Mouse (Mus musculus): Measurements from ENCODE around the gene 4930558K02Rik.

4930558K02Rik gene

DNA sequence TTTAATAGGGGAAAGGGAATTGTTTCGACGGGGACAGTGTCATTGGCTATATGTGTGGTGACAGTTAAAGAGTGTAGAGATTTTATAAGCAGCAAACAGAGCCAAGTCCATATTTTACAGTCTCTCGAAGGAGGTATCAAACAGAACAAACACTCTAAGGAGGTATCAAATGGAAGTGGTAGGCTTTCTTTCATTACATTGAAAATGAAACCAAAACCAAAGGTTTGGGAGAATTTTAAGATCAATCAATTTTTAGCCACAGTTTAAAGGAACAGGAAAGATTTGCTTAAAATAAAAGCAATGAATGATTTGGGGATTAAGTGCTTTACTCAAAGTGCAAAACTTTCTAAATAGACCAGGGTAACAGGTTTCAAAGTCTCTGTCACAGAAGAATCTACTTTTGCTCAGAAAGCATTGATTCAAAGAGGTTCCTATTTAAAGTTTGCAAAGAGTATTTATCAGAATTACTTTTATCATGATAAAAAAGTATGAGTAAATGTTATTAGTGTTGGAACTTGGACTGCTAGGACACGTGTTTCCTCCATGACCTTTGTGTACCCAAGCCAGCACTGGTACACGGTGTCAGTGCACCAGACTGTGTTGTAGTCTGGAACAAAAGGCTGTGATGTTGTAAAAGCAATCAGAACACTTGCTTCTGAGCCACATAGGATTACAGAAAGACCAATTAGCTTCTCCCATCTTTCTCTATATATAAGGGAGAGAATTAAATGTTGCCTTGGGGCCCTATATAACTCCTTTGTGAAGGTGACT lies 28.2 kb downstream of the 4930558K02Rik start:
- DNase-seq (ENCODE audit: low spot score) = no peak

DNA sequence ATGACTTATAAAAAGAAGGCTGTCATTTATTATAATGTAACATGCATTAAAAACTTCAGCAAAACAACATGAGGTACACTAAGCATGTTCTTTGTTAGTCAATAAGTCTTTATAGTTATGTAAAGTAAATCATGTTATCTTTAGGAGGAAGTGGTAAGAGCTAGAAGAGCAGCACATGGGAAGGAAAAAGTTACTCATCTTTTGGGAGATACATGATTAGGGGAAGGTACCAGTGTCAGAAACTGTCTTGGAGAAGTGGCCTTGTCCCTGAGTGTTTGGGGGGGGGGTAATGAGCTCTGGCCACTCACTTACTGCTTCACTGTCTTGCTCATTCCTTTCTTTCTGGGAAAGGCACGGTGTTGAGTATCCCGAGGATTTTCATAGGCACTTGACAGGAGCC lies 37.4 kb downstream of the 4930558K02Rik start:
- no peak for DNase-seq (ENCODE audit: low spot score)

DNA sequence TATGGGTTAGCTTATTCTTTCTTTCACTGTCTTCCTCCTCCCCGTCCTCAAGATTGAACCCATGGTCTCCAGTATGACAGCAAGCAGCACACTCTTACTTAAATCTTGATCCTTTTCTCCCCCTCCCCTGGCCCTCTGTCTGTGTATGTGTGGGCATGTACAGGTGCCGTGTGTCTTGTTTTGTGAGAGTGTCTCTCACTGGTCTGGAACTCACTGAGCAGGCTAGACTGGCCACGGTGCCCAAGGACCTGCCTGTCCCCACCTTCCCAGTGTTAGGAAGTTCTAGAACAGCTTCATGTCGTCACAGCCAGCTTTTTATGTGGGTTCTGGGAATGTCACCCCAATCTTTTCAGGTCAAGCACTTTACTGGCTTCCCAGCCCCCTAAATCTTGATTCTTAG lies 47.1 kb downstream of the 4930558K02Rik start:
- DNase-seq (ENCODE audit: low spot score) = no peak

DNA sequence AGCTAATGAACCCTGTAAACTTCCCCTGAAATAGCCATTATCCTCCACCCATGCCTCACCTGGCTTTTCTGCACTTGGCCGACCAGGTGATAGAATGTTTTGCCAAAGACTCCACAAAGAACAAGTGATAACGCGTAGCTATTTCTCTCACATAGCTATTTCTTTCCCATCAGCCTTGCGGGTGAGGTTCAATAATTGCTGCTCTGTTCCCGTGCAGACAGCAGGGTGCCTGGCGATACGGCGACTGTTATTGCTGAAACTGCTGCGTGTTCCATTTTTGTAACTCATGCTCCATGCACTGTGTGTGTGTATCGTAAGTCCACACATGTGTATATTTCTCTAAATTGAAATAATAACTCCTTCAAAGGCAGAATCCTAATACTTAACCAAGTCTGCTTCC lies 47.6 kb downstream of the 4930558K02Rik start:
- DNase-seq (ENCODE audit: low spot score) = no peak

DNA sequence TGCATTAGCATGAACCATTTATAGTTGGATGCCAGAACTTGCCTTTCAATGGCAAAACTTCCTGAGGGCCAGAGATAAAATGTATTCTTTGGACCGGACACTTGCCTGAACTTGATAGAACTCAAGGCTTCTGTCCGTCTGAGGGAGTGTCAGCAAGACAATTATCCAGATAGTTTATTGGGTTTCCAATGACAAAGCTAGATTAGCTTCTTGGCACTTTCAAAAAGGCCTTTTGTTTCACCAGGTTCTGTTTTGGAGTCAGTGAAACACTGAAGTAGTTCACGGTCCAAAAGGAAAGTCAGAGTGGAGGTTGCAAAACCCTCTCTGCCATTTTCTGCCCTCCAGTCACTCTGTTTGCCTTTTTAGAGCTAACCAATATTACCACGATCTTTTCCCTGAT lies 48.1 kb downstream of the 4930558K02Rik start:
- no peak for DNase-seq (ENCODE audit: low spot score)

DNA sequence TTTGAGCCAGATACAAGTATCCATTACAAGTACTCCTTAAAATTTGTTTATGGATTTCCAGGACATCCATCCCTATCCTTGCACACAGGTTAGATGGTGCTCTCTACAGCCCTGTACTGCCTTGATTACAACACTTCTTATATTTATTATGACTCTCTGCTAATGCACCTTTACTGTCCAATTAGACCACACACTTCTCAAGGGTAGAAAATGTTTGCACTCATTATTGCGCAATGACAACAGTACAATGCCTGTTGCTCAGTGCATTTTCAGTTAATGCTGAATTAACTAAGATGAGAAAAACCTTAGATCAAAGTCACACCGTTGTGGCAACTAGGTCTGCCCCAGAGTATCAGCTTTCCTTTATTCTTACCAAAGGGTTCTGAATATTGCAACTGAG lies 51.5 kb downstream of the 4930558K02Rik start:
- DNase-seq (ENCODE audit: low spot score) = no peak

DNA sequence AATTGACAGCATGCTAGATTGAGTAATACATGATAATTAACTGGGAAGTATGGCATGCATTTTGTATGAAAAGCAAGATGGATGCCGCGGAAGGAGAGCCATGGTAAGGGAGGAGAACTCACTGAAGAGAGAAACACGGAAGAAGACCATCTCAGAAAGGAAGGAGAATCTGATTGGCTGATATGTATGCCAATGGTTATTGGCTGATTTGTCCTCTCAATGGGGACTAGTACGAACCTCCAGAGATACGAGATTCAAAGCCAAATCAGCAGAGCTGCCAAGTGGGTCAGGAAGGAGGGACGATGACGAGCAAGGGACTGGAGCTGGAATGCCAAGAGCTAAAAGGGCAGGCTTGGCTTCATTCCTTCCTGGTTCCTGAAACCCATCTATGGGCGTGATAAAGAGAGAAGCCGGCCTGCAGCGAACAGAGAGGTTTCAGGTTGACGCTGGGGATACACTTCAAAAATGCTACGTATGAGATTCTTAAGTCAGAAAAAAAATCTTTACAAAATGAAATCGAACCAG lies 54.1 kb downstream of the 4930558K02Rik start:
- no peak for DNase-seq (ENCODE audit: low spot score)

DNA sequence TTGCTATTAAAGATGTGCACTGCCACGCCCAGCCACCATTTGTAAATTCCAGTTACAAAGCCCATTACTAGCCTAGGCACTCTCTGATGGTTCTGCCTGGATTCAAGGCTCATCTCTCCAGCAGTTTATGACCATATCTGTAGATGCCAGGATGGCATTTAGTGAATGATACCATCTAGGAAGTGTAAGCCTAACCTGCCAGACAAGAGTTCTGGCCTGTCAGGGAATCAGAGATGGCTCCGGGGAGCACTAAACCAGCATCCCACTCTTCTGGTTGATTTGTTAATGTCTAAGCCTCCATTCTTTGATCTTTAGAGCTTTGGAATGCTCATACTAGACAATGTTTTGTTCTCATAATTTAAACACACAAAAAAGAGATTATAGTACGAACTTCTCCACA lies 55.1 kb downstream of the 4930558K02Rik start:
- DNase-seq (ENCODE audit: low spot score) = no peak

DNA sequence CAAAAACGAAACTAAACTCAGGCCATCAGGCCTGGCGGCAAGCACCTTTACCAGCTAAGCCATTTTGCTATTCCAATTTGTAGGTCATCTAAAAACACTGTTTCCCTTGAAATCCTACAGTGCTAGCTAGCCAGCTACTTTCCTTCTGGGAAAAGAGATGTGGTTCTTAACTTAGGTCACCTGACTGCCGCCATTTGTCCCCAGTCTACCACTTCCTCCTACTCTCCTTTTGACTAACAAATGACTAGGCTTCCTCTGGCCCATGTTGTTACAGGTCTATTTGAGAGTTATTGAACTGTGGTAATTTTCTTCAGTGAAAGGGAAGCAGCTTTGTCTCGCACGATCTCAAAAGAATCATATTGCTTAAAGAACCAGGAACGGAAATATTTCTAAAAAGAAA lies 57.5 kb downstream of the 4930558K02Rik start:
- no peak for DNase-seq (ENCODE audit: low spot score)

DNA sequence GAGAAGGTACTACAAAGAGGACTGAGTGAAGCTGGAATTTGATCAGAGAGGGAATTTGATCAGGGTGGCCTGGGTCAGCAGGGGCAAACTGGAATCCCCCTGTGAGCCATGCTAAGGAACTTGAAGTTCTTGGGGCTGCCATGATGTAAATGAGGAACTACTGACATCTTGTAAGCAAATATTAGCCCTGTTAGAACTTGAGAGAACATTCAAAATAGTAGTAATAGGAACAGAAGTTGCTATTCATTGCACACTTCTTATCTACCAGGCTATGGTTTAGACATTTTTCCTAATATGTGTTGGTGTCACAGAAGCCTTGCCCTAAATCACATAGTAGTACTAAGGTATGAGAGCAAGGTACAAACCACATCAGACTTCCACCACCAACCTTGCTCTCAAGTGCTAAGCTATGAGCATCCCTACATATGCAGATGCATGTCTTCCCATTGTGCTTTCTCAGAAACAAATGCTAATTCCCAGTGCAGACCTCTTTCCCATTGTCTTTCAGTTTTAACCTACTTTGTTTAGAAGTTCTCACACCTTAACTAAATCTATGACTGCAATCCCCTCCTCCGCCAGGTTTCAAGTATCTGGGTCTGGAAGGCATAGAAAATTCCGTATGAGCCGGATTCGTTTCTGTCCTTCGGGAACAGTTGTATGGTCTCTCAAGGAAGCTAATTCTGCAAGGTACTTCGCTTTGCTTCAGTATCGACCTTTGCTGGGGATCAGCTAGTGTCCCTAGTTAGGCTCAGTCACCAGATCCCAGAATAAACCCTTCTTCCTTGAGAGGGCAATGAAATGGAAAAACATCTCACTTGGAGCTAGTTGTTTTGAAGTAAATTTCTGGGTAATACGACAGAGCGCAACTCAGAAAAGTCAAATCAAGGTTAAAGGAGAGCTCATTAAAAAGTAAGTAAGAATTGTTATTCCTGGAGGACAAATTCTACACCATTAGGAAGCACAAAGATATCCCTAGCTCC lies 58.7 kb downstream of the 4930558K02Rik start:
- DNase-seq (ENCODE audit: low spot score) = no peak

DNA sequence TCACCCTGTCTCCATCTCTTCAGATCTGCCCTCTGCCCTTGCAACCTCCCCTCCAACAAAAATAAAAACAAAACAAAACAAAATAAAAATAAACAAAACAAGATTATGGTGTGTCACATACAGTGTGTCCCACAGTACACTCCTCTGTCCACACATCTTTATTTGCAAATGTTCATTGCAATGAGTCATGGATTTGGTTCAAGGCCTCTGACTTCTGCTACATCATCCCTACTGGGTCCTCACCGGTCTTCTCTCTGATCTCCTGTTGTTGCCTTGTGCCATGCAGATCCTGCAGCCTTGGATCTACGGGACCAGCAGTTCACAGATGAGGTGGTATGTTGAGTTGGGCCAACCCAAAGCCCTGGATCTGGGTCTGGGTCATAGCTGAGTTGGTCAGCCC lies 59.8 kb downstream of the 4930558K02Rik start:
- no peak for DNase-seq (ENCODE audit: low spot score)

DNA sequence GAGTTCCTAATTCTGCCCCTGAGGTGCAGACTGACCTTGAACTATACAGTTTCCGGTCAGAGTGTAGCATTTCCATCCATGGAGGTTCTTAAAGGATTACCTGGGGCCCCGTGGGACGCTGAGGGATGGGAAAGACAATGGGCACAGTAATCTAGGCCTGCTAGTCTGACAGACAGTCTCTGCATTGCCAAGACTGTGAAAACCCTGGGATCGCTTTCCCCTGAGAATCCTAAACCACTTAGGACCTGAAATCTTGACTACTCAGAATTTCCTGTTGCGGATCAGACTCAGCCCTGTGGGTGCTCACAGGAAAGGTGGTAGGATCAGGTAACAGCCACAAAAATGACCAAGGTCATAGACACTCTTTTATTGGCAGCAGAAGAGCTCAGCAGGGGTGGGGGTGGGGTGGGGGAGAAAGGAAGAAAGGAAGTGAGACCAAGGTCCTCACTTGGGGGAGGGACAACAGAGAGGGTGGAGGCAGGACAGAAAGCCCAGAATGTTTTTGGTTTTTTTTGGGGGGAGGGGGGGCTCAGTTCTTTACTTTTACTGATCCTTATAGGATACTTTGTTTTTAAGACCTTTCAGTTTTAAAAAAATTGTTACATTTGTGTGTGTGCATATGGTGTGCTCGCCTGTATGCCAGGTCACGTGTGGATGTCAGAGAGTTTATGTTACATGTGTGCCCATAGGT lies 60.6 kb downstream of the 4930558K02Rik start:
- no peak for DNase-seq (ENCODE audit: low spot score)

DNA sequence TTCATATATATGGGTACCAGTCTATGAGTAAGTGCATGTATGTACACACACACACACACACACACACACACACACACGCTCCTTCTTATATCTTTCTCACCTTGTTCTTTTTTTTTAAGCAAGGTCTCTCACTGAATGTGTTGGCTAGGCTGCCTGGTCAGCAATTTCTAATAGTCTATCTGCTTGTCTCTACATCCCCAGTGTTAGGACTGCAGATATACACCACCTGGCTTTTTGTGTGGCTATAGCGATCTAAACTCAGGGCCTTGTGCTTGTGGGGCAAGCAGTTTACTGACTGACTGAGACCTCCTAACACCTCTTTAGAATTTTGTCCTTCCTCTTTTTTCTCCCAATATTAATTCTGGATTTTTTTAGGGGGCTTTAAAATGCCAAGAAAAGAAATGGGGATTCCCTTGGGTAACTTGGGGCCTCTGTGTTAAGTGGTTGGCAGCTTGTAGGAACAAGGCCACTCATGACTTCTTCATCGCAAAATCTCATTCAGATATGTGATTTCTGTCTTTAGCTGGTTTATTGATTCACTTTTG lies 61.4 kb downstream of the 4930558K02Rik start:
- no peak for DNase-seq (ENCODE audit: low spot score)

DNA sequence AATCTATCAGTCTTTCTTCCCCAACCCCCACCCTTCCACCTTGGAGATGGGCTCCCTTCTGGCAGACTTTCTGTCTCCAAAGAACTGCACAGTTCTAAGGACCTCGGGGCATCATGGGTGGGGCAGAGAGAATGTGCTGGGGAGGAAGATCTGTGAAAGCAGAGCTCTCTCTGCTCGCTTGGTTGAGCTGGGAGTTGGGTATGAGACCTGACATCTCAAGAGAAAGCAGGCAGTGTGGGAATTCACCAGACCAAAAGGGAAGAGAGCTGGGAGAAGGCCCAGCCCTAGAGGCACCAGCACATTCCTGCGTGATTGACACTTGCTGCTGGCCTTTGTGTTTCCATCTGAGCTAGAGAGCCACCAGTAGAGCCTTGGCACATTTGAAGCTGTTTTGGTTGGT lies 63.4 kb downstream of the 4930558K02Rik start:
- no peak for DNase-seq (ENCODE audit: low spot score)

DNA sequence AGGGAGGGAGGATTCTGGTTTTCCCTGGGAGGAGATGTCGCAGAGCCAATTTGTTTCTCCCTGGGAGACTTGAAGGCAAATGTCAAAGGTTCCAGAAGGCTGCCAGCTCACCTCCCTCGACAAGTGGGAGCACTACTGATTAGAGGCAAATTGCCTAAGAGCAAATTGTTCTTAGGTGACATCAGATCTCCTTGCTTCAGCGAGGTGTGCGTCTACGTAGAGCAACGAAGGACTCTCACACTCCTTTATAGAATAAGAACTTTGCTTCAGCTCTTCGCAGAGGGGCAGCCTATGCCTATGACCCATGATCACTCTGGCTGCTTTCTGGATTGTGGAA lies 65.8 kb downstream of the 4930558K02Rik start:
- no peak for DNase-seq (ENCODE audit: low spot score)

DNA sequence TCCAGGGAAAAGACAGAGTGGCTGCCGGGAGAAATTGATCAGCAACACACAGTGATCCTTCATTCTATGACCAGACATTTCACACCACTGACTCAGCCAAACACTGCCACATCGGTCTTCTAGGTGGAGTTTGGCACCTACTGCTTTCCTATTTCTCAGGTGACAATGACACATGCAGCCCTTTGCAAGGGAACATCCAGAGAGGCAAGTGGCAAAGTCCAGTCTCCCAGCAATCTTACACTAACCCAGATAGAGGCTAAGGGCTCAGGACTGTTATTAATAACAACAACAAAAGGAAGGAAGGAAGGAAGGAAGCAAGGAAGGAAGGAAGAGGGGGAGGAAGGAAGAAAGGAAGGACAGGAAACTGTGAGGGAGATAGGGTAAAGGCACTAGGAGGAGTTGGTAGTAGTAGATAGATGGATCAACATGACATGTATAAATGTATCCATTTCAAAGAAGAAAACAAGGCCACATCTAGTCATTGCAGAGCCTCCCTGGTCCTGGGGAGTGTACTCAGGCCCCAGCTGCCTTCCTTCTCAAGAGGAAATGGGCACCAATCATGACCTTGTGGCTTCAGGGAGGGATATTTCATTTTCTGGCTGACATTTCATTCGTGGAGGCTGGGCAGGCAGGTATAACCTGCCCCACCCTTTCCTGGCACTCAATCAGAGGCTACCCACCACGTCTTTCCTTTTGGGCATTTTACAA lies 66.3 kb downstream of the 4930558K02Rik start:
- DNase-seq (ENCODE audit: low spot score) = no peak

DNA sequence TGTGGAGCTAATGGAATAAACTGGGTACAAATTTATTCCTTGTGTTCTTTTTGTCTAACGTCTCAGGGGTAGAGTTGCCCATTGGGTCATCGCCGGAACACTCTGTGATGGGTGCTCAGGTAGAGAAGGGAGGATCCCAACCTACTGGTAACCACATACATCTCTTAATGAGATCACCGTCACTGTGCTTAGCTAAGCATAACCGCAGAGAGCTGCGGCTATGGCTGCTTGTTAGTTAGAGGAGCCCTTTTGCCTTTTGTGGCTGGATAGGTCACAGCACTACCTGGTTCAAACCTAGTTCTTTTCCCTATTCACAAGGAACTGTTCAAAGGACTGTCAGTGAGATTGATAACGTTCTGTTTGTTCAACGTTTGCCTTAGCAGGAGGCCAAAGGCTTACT lies 70.4 kb downstream of the 4930558K02Rik start:
- DNase-seq (ENCODE audit: low spot score) = no peak

DNA sequence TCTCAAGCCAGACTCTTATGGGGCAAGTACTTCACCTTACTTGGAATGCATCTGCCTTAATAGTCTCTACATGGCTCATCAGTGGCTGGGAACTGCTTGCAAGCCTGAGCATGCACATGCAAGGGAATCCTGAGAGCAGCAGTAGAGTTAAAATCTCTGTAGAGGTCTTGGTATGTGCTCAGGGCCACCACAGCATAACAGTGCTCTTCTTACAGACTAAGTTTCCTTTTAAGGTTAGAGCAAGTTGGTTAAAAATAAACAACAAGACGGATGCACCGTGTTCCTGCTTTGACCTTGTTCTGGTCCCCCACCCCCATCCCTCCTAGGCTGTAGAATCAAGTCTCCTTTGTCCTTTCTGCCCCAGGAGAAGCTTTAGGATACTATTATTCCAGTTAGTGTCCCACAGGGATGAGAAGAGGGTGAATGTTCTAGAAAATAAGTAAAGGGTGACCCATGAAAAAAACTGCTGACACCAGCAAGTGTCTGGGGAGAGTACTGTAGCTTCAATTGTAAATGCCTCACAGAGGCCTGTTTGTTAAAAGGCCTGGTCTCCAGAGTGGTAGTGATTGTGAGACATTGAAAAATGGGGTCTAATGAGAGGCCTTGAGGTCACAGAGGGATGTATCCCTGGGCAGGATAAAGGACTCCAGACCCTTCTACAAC lies 71.5 kb downstream of the 4930558K02Rik start:
- no peak for DNase-seq (ENCODE audit: low spot score)

DNA sequence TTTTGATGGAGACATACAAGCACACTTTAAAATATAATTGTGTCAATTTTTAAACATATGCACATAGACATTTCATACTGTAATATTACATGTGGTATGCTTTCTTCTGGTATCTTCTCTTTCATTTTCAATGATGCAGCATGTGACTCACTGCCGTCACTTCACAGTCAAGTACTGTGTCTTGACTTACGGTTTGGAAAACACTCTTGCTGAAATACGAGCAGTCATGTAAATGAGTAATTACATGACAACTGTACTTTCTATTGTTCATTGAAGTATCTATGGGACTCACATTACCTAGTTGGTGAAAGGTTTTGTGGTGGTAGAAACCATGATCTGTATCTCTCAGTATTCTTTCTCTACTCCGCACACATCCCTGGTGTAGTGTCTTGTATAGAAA lies 72.3 kb downstream of the 4930558K02Rik start:
- DNase-seq (ENCODE audit: low spot score) = no peak

DNA sequence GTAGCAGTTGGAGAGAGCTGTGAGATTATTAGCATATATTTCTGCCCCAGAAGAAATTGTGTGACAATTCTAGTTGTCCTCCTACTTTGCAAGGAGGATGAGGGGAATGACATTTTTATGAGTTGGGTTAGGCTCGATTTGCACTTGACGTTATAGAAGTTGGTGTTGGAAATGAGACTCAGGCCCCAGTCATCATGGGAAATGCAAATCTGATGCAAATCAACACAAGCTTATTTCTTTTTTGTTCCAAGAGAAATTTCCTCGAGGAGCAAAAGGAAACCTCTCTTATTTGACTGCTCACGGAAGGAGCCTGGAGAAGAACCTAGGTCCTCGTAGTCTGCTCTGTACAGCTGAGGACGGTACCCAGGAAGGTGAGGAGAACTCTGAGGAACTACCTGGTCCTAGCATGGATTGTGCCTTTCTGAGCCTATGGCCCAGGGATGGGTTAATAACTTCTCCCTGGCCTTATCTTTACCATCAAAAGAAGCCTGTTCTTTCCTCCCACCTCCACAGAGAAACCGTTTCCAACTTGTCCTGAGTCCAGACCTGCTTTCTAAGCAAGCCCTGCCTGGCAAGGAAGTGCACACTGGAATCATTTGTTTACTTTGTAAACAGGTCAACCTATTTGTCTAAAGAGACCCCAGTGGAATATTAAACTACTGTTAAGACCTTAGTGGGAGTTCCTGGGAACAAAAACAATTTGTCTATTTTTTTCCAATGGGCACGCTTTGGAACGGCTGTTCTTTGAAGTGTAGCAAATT lies 76.6 kb downstream of the 4930558K02Rik start:
- no peak for DNase-seq (ENCODE audit: low spot score)
